8 mouse cellular contexts compared by ENCODE assay signal in the genomic region with DNA sequence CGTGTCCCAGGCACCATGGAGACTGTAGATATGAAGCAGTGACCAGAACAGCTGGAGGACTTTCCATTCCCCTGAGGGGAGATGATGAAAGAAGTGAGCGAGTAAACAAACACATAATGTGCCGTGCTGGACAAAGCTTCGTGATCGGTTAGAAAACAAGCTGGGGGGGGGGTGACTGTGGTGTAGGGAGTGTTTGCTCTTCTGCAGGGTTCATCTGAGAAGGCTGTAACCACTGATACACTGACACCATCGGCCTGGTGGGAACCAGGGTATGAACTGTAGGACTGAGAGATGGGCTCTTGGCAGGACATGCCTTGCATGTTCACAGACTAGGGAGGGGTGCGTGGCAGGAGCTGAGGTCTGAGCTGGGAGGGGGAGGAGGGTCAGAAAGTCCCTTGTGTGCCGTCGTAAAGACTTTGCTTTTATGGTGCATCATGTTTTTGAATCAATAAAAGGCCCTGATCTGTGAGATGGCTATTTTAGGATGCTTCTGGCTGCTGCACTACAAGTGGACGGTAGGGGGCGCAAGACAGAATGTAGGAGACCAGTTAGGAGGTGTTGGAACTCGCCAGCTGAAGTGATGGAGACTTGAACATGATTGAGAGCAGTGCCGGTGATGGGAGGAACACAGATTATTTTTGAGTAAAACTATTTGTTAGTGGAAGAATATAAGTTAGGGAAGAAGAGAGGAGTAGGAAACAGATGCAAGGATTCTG.
DNase-seq lines count a peak whose midpoint lies in the region; ATAC-seq lines count a peak whose summit lies in the region.

No protein-coding gene starts in this region.

- no peak for ATAC-seq in hindbrain, embryonic 16.5 days
- no peak for ATAC-seq in erythroid progenitor cell, adult 5-6 weeks (replicated peaks; ENCODE audit: low FRiP score, poor library complexity, severe bottlenecking)

- no peak overlapping the region for H3K9ac ChIP-seq in hindbrain, embryonic 16.5 days (ENCODE audit: low read depth, low read length)

- no peaks in the 10 kb centered on the region for H3K36me3 ChIP-seq in hindbrain, embryonic 10.5 days
- H3K36me3 ChIP-seq in hindbrain, embryonic 16.5 days (ENCODE audit: control insufficient read depth, insufficient read depth, low read length) = no peaks in the 10 kb centered on the region

- H3K4me2 ChIP-seq in hindbrain, embryonic 16.5 days (ENCODE audit: low read length) = no peak overlapping the region

- no peak overlapping the region for H3K27ac ChIP-seq in hindbrain, embryonic 10.5 days
- no peak overlapping the region for H3K27ac ChIP-seq in hindbrain, embryonic 16.5 days (ENCODE audit: low read depth, low read length)

- H3K9me3 ChIP-seq in hindbrain, embryonic 10.5 days = no peaks in the 10 kb centered on the region
- H3K9me3 ChIP-seq in hindbrain, embryonic 16.5 days (ENCODE audit: control insufficient read depth, low read length) = no peaks in the 10 kb centered on the region

- no peak overlapping the region for H3K4me3 ChIP-seq in hindbrain, embryonic 10.5 days
- no peak overlapping the region for H3K4me3 ChIP-seq in hindbrain, embryonic 16.5 days (ENCODE audit: low read length)

- WGBS in hindbrain, embryonic 10.5 days = 59% methylated on average over 13 of the region's 13 CpGs
- 64% methylated on average over 13 of the region's 13 CpGs for WGBS in hindbrain, embryonic 16.5 days

- H3K27me3 ChIP-seq in hindbrain, embryonic 10.5 days (ENCODE audit: insufficient read depth, poor library complexity, severe bottlenecking) = no peaks in the 10 kb centered on the region
- no peaks in the 10 kb centered on the region for H3K27me3 ChIP-seq in hindbrain, embryonic 16.5 days (replicated peaks; ENCODE audit: control insufficient read depth, insufficient read depth, low read length)

- DNase-seq in hindbrain, embryonic 10.5 days (ENCODE audit: low spot score) = peak; percentile 36
- peak; percentile 28 for DNase-seq in 3T3-L1 (ENCODE audit: low read depth, low spot score)
- DNase-seq in R1 (ENCODE audit: low read depth, low spot score) = peak; percentile 59
- peak; percentile 39 for DNase-seq in embryo, embryonic 9.5 days (ENCODE audit: extremely low spot score)
- DNase-seq in lung, adult 18-20 months = peak; percentile 8 to 20
- DNase-seq in thymus, postnatal 36 days = no peak

- H3K4me1 ChIP-seq in hindbrain, embryonic 10.5 days (replicated peaks) = no peaks in the 10 kb centered on the region; the same call in 1 of the 2 replicates
- no peaks in the 10 kb centered on the region for H3K4me1 ChIP-seq in hindbrain, embryonic 16.5 days (ENCODE audit: control insufficient read depth, insufficient read depth, low read depth, low read length)

Comparison
In these comparisons a context has a peak if more than half of its experiments do, and no peak if none do; other contexts are left out.
1. DNase-seq: peak in hindbrain, embryonic 10.5 days (single experiment), 3T3-L1 (single experiment), R1 (single experiment), embryo, embryonic 9.5 days (single experiment) and lung, adult 18-20 months (2 of 2); none in thymus, postnatal 36 days (0 of 2).